Mouse (Mus musculus): ENCODE results near the gene Nat14.

DNA sequence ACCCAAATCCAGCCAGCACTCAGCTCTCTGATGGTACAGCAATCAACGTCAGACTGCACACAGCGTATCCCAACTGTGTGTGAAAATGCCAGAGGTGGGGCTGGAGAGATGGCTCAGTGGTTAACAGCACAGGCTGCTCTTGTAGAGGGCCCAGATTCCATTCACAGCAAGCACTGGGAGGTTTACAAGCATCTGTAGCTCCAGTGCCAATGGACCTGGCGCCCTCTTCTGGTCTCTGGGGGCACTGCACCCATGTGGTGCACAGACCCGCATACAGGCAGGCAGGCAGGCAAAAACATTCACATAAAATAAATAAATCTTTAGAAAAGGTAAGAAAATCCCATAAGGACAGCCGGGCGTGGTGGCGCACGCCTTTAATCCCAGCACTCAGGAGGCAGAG lies 20.7 kb upstream of the Nat14 start:
- TF ChIP-seq CTCF (IDR thresholded peaks at IDR 0.05; ENCODE audit: control insufficient read depth, insufficient read depth, low read length): peak; percentile 67
- no peak for TF ChIP-seq POLR2A (IDR thresholded peaks at IDR 0.05; ENCODE audit: borderline replicate concordance, control insufficient read depth, low read depth, low read length)

All from bone marrow, adult 2 months (tissue).